Mouse (Mus musculus): ENCODE data around the gene Nlrp6. TPM values are rescaled to one million over a fixed set of nuclear protein-coding genes. Genes with fewer than 3 reads are reported as not detected.

Gene Nlrp6
- polyA plus RNA-seq (2012; rRNA removed; ENCODE audit: low replicate concordance) = 71.9 and 89.3 TPM in 2 replicates

GRCm38 (mm10) chr7:140920418-140921029 lies at the start of gene Nlrp6:
TSS of gene Nlrp6 (plus strand) at chr7:140920902.

DNA sequence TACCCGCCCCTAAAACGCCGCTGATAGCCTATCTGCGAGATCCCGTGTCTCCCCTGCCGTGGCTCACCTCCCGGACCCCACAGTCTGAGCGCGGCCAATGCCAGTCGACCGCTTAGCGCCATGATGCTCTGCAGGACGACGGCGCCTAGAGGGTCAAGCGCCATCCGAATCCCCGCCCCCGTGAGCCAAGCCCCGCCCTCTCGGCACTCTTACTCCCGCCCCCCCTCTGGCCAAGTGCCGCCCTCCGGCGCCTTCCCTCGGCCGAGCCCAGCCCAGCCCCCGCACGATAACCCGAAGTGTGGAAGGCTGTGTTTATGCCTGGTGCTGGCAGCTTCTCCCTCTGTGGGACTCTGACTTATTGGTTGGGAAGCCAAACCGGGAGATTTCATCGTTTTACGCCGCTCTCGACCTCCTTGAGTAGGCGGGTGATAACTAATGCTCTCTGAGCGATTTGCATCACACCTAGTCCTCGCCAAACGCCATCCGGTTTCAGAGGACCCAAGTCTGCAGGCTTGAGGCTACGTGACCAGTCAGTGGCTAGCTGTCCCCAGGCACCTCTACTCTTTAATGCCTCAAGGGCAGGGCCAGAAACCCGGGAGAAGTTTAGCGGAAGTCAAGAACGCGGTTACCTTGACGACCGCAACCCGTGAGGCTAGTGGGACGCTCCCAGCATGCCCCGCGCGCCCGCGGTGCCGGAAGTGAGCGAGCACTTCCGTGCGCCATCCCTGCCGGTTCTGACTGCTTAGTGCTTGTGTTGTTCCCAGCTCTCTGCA lies 38.8 kb upstream of the Nlrp6 start, which contains the start of the genes Psmd13 and Sirt3:
TSS of gene Psmd13 (plus strand) at position 273 of the 773 bp plus-strand sequence.
TSS of gene Sirt3 (minus strand) at position 614 of the 773 bp plus-strand sequence.

GRCm38 (mm10) chr7:140900220-140900619 lies 20.5 kb upstream of the Nlrp6 start, which contains the start of gene Cox8b:
TSS of gene Cox8b (minus strand) at chr7:140900446.

GRCm38 (mm10) chr7:140941222-140942051 lies 20.7 kb downstream of the Nlrp6 start, which contains the start of gene Pgghg:
TSS of gene Pgghg (plus strand) at chr7:140941391.

GRCm38 (mm10) chr7:140949824-140950530 lies 29.3 kb downstream of the Nlrp6 start, which contains the start of gene Ifitm5:
TSS of gene Ifitm5 (minus strand) at chr7:140950291.

DNA sequence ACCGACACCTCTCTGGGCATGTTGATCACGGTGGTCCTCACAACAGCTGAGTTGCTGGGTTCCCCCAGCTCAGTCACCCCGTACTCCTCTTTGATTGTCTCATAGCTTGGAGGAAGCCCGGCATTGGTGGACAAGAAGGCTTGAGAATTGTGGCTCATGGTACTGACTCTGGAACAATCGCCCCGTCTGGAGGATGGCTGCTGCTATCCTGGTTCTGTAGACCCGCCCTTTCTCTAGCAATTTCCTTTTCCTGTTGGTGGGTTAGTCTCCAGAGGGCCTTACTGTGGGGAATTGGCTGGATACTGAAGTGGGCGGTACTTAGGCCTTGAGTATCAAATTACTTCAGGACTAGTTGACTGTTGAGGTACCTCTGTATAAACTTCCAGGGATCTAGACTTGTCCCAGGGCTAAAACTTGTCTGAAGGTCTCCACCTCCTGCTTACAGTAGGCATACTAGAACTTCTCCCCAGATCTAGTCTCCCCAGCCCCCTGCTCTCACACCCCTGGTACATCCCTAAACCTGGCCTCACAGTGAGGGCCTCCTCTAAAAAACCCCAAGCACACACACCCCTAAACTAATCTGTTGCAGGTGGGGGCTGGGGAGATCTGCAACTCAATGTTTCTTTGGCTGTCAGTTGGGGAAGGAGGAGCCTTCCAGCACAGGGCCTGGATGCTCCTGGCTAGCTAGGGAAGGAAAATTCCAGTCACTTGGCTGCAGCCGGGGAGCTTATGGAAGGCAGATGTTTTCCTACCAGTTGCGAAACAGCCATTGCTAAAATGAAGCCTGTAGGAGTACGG lies 35.3 kb downstream of the Nlrp6 start, which contains the start of the genes Gm45717 and Ifitm2:
TSS of gene Gm45717 (minus strand) at position 180 of the 798 bp plus-strand sequence.
TSS of gene Ifitm2 (minus strand) at position 230 of the 798 bp plus-strand sequence.

DNA sequence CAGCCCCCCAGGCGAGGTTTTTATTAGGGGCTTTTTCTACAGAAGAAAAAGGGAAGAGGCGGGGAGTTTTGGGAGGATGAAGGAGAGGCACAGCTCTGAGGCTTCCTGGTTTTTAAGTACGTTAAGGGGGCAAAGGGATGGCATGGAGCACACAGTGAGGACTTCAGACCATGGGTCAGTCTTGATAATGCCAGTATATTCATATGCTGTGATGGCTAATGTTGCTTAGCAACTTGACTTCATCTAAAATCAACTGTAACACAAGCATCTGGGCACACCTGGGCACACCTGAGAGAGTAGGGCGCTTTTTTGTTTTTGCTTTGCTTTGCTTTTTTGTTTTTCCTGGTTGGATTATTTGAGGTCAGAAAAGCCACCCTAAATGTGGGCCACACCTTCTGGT lies 46.2 kb downstream of the Nlrp6 start, which contains the start of gene Ifitm1:
TSS of gene Ifitm1 (plus strand) at position 301 of the 400 bp plus-strand sequence.

Other genes with a start within 250 kb of the Nlrp6 start
- gene Olfr45, start 239.0 kb upstream of the Nlrp6 start, polyA plus RNA-seq (2012; rRNA removed; ENCODE audit: low replicate concordance) = not detected in 2 replicates
- gene Olfr541, start 223.6 kb upstream of the Nlrp6 start, polyA plus RNA-seq (2012; rRNA removed; ENCODE audit: low replicate concordance) = not detected in 2 replicates
- gene Cyp2e1, start 157.2 kb upstream of the Nlrp6 start, polyA plus RNA-seq (2012; rRNA removed; ENCODE audit: low replicate concordance) = 0.25 and 0.65 TPM in 2 replicates
- gene Syce1, start 133.1 kb upstream of the Nlrp6 start, polyA plus RNA-seq (2012; rRNA removed; ENCODE audit: low replicate concordance) = not detected in 2 replicates
- 0.02 TPM in 1 of 2 replicates, not detected in the other for gene Zfp941, start 98.7 kb upstream of the Nlrp6 start, polyA plus RNA-seq (2012; rRNA removed; ENCODE audit: low replicate concordance)
- gene Urah, start 85.9 kb upstream of the Nlrp6 start, polyA plus RNA-seq (2012; rRNA removed; ENCODE audit: low replicate concordance) = 70.0 and 92.2 TPM in 2 replicates
- gene Scgb1c1, start 75.4 kb upstream of the Nlrp6 start, polyA plus RNA-seq (2012; rRNA removed; ENCODE audit: low replicate concordance) = not detected in 2 replicates
- gene Odf3, start 73.1 kb upstream of the Nlrp6 start, polyA plus RNA-seq (2012; rRNA removed; ENCODE audit: low replicate concordance) = not detected in 2 replicates
- gene Gm45785, start 64.6 kb upstream of the Nlrp6 start, polyA plus RNA-seq (2012; rRNA removed; ENCODE audit: low replicate concordance) = not detected in 2 replicates
- 66.8 and 79.2 TPM in 2 replicates for gene Ric8a, start 63.9 kb upstream of the Nlrp6 start, polyA plus RNA-seq (2012; rRNA removed; ENCODE audit: low replicate concordance)
- gene Bet1l, start 63.3 kb upstream of the Nlrp6 start, polyA plus RNA-seq (2012; rRNA removed; ENCODE audit: low replicate concordance) = 11.4 and 14.3 TPM in 2 replicates
- 44.5 and 51.9 TPM in 2 replicates for gene Psmd13, start 38.9 kb upstream of the Nlrp6 start, polyA plus RNA-seq (2012; rRNA removed; ENCODE audit: low replicate concordance)
- gene Sirt3, start 38.6 kb upstream of the Nlrp6 start, polyA plus RNA-seq (2012; rRNA removed; ENCODE audit: low replicate concordance) = 23.5 and 27.7 TPM in 2 replicates
- 3.8 and 7.2 TPM in 2 replicates for gene Cox8b, start 20.5 kb upstream of the Nlrp6 start, polyA plus RNA-seq (2012; rRNA removed; ENCODE audit: low replicate concordance)
- gene Pgghg, start 20.5 kb downstream of the Nlrp6 start, polyA plus RNA-seq (2012; rRNA removed; ENCODE audit: low replicate concordance) = 17.9 and 19.5 TPM in 2 replicates
- 1.1 and 1.3 TPM in 2 replicates for gene Ifitm5, start 29.4 kb downstream of the Nlrp6 start, polyA plus RNA-seq (2012; rRNA removed; ENCODE audit: low replicate concordance)
- not detected in 2 replicates for gene Gm45717, start 35.0 kb downstream of the Nlrp6 start, polyA plus RNA-seq (2012; rRNA removed; ENCODE audit: low replicate concordance)
- gene Ifitm2, start 35.1 kb downstream of the Nlrp6 start, polyA plus RNA-seq (2012; rRNA removed; ENCODE audit: low replicate concordance) = 322 and 327 TPM in 2 replicates
- gene Ifitm1, start 46.3 kb downstream of the Nlrp6 start, polyA plus RNA-seq (2012; rRNA removed; ENCODE audit: low replicate concordance) = 69.2 and 79.8 TPM in 2 replicates
- gene Ifitm3, start 89.9 kb downstream of the Nlrp6 start, polyA plus RNA-seq (2012; rRNA removed; ENCODE audit: low replicate concordance) = 90.0 and 119 TPM in 2 replicates
- gene Ifitm6, start 97.0 kb downstream of the Nlrp6 start, polyA plus RNA-seq (2012; rRNA removed; ENCODE audit: low replicate concordance) = 0.75 and 2.8 TPM in 2 replicates
- not detected in 2 replicates for gene Gm17387, start 108.2 kb downstream of the Nlrp6 start, polyA plus RNA-seq (2012; rRNA removed; ENCODE audit: low replicate concordance)
- gene B4galnt4, start 140.2 kb downstream of the Nlrp6 start, polyA plus RNA-seq (2012; rRNA removed; ENCODE audit: low replicate concordance) = 12.4 and 24.8 TPM in 2 replicates
- gene Pkp3, start 157.3 kb downstream of the Nlrp6 start, polyA plus RNA-seq (2012; rRNA removed; ENCODE audit: low replicate concordance) = 124 and 153 TPM in 2 replicates
- gene Sigirr, start 179.7 kb downstream of the Nlrp6 start, polyA plus RNA-seq (2012; rRNA removed; ENCODE audit: low replicate concordance) = 36.7 and 51.6 TPM in 2 replicates
- gene Ano9, start 196.9 kb downstream of the Nlrp6 start, polyA plus RNA-seq (2012; rRNA removed; ENCODE audit: low replicate concordance) = 63.8 and 73.8 TPM in 2 replicates
- 22.2 and 35.2 TPM in 2 replicates for gene Ptdss2, start 201.5 kb downstream of the Nlrp6 start, polyA plus RNA-seq (2012; rRNA removed; ENCODE audit: low replicate concordance)

Data from duodenum, adult 2 months (tissue).